Mouse (Mus musculus): ENCODE results near the gene Cklf.
"Not testable (repeated sequence)": the region's sequence is repeated elsewhere in the genome, so short reads cannot be mapped to it uniquely, and the experiment has no call there.

- TF ChIP-seq CTCF (IDR thresholded peaks at IDR 0.05; ENCODE audit: borderline replicate concordance, control insufficient read depth, extremely low read depth, insufficient read depth, low read length, poor library complexity); POLR2A (IDR thresholded peaks at IDR 0.05; ENCODE audit: control insufficient read depth, extremely low read depth, insufficient read depth, low read length, poor library complexity): not testable (repeated sequence)
Measured at GRCm38 (mm10) chr8:104261802-104262201, 11.1 kb downstream of the Cklf start.
